Mouse (Mus musculus): Measurements from ENCODE around the gene Ciz1. TPM values are rescaled to one million over a fixed set of nuclear protein-coding genes. Genes with fewer than 3 reads are reported as not detected.

Gene Ciz1
- polyA plus RNA-seq, 1 experiment from 2014 or later: 46.9 TPM

GRCm38 (mm10) chr2:32310096-32310845, 41.9 kb upstream of the Ciz1 start:
- Histone ChIP-seq H3K36me3 (ENCODE audit: control insufficient read depth, insufficient read depth, low read length) (peaks cover 12% of the 10 kb centered on the region), H3K4me2 (no peak overlapping the region), H3K4me1 (ENCODE audit: control insufficient read depth, insufficient read depth, low read length) (peaks cover 12% of the 10 kb centered on the region), H3K27me3 (ENCODE audit: control insufficient read depth, insufficient read depth, low read length) (no peaks in the 10 kb centered on the region; the same call in none of the 2 replicates), H3K9me3 (ENCODE audit: control insufficient read depth, low read length) (no peaks in the 10 kb centered on the region), H3K9ac (ENCODE audit: low read length) (no peak overlapping the region; the same call in 1 of the 2 replicates), H3K4me3 (ENCODE audit: low read depth, low read length) (no peak overlapping the region), H3K27ac (ENCODE audit: low read depth, low read length) (no peak overlapping the region)
- 88% methylated on average over 18 of the region's 18 CpGs for WGBS
- ATAC-seq (ENCODE audit: low FRiP score) (no peak), DNase-seq (ENCODE audit: low spot score, missing footprints) (peak; percentile 81)

GRCm38 (mm10) chr2:32311443-32312317, 40.4 kb upstream of the Ciz1 start:
- Histone ChIP-seq H3K4me2 (peak overlapping the region; percentile 100), H3K27me3 (ENCODE audit: control insufficient read depth, insufficient read depth, low read length) (peaks cover 3% of the 10 kb centered on the region), H3K9ac (ENCODE audit: low read length) (peak overlapping the region; percentile 73), H3K27ac (ENCODE audit: low read depth, low read length) (no peak overlapping the region), H3K4me3 (ENCODE audit: low read depth, low read length) (peak overlapping the region; percentile 61), H3K9me3 (ENCODE audit: control insufficient read depth, low read length) (no peaks in the 10 kb centered on the region), H3K4me1 (ENCODE audit: control insufficient read depth, insufficient read depth, low read length) (peaks cover 19% of the 10 kb centered on the region), H3K36me3 (ENCODE audit: control insufficient read depth, insufficient read depth, low read length) (peaks cover 2% of the 10 kb centered on the region; the same call in 1 of the 2 replicates)
- ATAC-seq (ENCODE audit: low FRiP score): peak; percentile 12; the same call in 1 of the 2 replicates
- WGBS: 11% methylated on average over 30 of the region's 42 CpGs
- DNase-seq (ENCODE audit: low spot score, missing footprints): peak; percentile 82

- Histone ChIP-seq H3K9ac (ENCODE audit: low read length) (peak overlapping the region; percentile 73), H3K4me1 (ENCODE audit: control insufficient read depth, insufficient read depth, low read length) (peaks cover 19% of the 10 kb centered on the region), H3K27ac (ENCODE audit: low read depth, low read length) (no peak overlapping the region), H3K36me3 (ENCODE audit: control insufficient read depth, insufficient read depth, low read length) (peaks cover 2% of the 10 kb centered on the region; the same call in 1 of the 2 replicates), H3K9me3 (ENCODE audit: control insufficient read depth, low read length) (no peaks in the 10 kb centered on the region), H3K4me3 (ENCODE audit: low read depth, low read length) (peak overlapping the region; percentile 61), H3K27me3 (ENCODE audit: control insufficient read depth, insufficient read depth, low read length) (peaks cover 3% of the 10 kb centered on the region), H3K4me2 (peak overlapping the region; percentile 100)
- ATAC-seq (ENCODE audit: low FRiP score) (peak; percentile 87), DNase-seq (ENCODE audit: low spot score, missing footprints) (peak; percentile 99)
- WGBS: under 1% methylated on average over 43 of the region's 56 CpGs
Observed at GRCm38 (mm10) chr2:32312318-32312964, 39.7 kb upstream of the Ciz1 start.

- H3K4me1 ChIP-seq (ENCODE audit: control insufficient read depth, insufficient read depth, low read length): peaks cover 29% of the 10 kb centered on the region
- no peaks in the 10 kb centered on the region for H3K9me3 ChIP-seq (ENCODE audit: control insufficient read depth, low read length)
- DNase-seq (ENCODE audit: low spot score, missing footprints) (peak; percentile 68), ATAC-seq (ENCODE audit: low FRiP score) (no peak)
- H3K9ac ChIP-seq (ENCODE audit: low read length): no peak overlapping the region
- H3K27me3 ChIP-seq (ENCODE audit: control insufficient read depth, insufficient read depth, low read length): peaks cover 8% of the 10 kb centered on the region
- 95% methylated on average over 14 of the region's 14 CpGs for WGBS
- peaks cover 2% of the 10 kb centered on the region; the same call in 1 of the 2 replicates for H3K36me3 ChIP-seq (ENCODE audit: control insufficient read depth, insufficient read depth, low read length)
- no peak overlapping the region for H3K4me2 ChIP-seq
- no peak overlapping the region for H3K4me3 ChIP-seq (ENCODE audit: low read depth, low read length)
- no peak overlapping the region for H3K27ac ChIP-seq (ENCODE audit: low read depth, low read length)
Observed at GRCm38 (mm10) chr2:32314831-32315230, 37.3 kb upstream of the Ciz1 start.

GRCm38 (mm10) chr2:32315751-32316150, 36.4 kb upstream of the Ciz1 start:
- Histone ChIP-seq H3K4me3 (ENCODE audit: low read depth, low read length) (no peak overlapping the region), H3K27me3 (ENCODE audit: control insufficient read depth, insufficient read depth, low read length) (peaks cover 8% of the 10 kb centered on the region), H3K9me3 (ENCODE audit: control insufficient read depth, low read length) (no peaks in the 10 kb centered on the region), H3K4me1 (ENCODE audit: control insufficient read depth, insufficient read depth, low read length) (peaks cover 29% of the 10 kb centered on the region), H3K9ac (ENCODE audit: low read length) (no peak overlapping the region; the same call in 1 of the 2 replicates), H3K27ac (ENCODE audit: low read depth, low read length) (0 out of 2 replicates have a peak overlapping the region, but pooled peaks have one; percentile 1), H3K4me2 (no peak overlapping the region), H3K36me3 (ENCODE audit: control insufficient read depth, insufficient read depth, low read length) (no peaks in the 10 kb centered on the region)
- DNase-seq (ENCODE audit: low spot score, missing footprints): peak; percentile 83
- no peak for ATAC-seq (ENCODE audit: low FRiP score)
- WGBS: 8% methylated on average over 8 of the region's 8 CpGs

- no peak for ATAC-seq (ENCODE audit: low FRiP score)
- H3K4me2 ChIP-seq: no peak overlapping the region
- 79% methylated on average over 20 of the region's 20 CpGs for WGBS
- no peak overlapping the region for H3K4me3 ChIP-seq (ENCODE audit: low read depth, low read length)
- H3K27me3 ChIP-seq (ENCODE audit: control insufficient read depth, insufficient read depth, low read length): peaks cover 8% of the 10 kb centered on the region
- H3K4me1 ChIP-seq (ENCODE audit: control insufficient read depth, insufficient read depth, low read length): peaks cover 21% of the 10 kb centered on the region
- no peak overlapping the region for H3K9ac ChIP-seq (ENCODE audit: low read length)
- H3K27ac ChIP-seq (ENCODE audit: low read depth, low read length): no peak overlapping the region; the same call in 1 of the 2 replicates
- no peaks in the 10 kb centered on the region for H3K36me3 ChIP-seq (ENCODE audit: control insufficient read depth, insufficient read depth, low read length)
- peak; percentile 87 for DNase-seq (ENCODE audit: low spot score, missing footprints)
- H3K9me3 ChIP-seq (ENCODE audit: control insufficient read depth, low read length): no peaks in the 10 kb centered on the region
Observed at GRCm38 (mm10) chr2:32316887-32317656, 35.1 kb upstream of the Ciz1 start.

GRCm38 (mm10) chr2:32317791-32318417, 34.2 kb upstream of the Ciz1 start:
- peaks cover 22% of the 10 kb centered on the region for H3K4me1 ChIP-seq (ENCODE audit: control insufficient read depth, insufficient read depth, low read length)

More at GRCm38 (mm10) chr2:32317791-32318417, 34.2 kb upstream of the Ciz1 start:
- DNase-seq (ENCODE audit: low spot score, missing footprints): peak; percentile 91
- Histone ChIP-seq H3K27ac (ENCODE audit: low read depth, low read length) (no peak overlapping the region), H3K9me3 (ENCODE audit: control insufficient read depth, low read length) (no peaks in the 10 kb centered on the region), H3K4me2 (peak overlapping the region; percentile 37), H3K27me3 (ENCODE audit: control insufficient read depth, insufficient read depth, low read length) (peaks cover 8% of the 10 kb centered on the region), H3K36me3 (ENCODE audit: control insufficient read depth, insufficient read depth, low read length) (no peaks in the 10 kb centered on the region), H3K9ac (ENCODE audit: low read length) (peak overlapping the region; percentile 49), H3K4me3 (ENCODE audit: low read depth, low read length) (peak overlapping the region; percentile 13)
- ATAC-seq (ENCODE audit: low FRiP score): peak; percentile 56
- WGBS: 14% methylated on average over 19 of the region's 19 CpGs
